Mouse (Mus musculus) stomach, embryonic 14.5 days (tissue): ENCODE results near the gene Spats1. TPM values are rescaled to one million over a fixed set of nuclear protein-coding genes. Genes with fewer than 3 reads are reported as not detected.
"Not testable (repeated sequence)": the region's sequence is repeated elsewhere in the genome, so short reads cannot be mapped to it uniquely, and the experiment has no call there.

Source experiments
- ATAC-seq: fragments of 200-750 bp; cut with Nextera tagmentation; 2 replicates; pipeline ENCODE4 v1.8.0; 2017; ENCODE audit warnings: low read depth, moderate TSS enrichment; ENCODE audit not compliant: insufficient number of reproducible peaks, insufficient read depth, low FRiP score
- H3K27ac ChIP-seq: fragments of 300-500 bp; sonication (generic); 2 replicates; pipeline ENCODE4 v1.5.1; 2014; ENCODE audit warnings: mild to moderate bottlenecking, low read length, moderate library complexity, mixed read lengths
- H3K27me3 ChIP-seq: fragments of 300-500 bp; sonication (generic); 2 replicates; pipeline ENCODE4 v1.6.1; 2014; ENCODE audit warnings: low read length, control low read depth, mixed read lengths; ENCODE audit not compliant: control insufficient read depth, insufficient read depth
- H3K36me3 ChIP-seq: fragments of 300-500 bp; sonication (generic); 2 replicates; pipeline ENCODE4 v1.6.1; 2014; ENCODE audit warnings: mild to moderate bottlenecking, control low read depth, low read length, moderate library complexity, mixed read lengths; ENCODE audit not compliant: control insufficient read depth, insufficient read depth
- H3K4me1 ChIP-seq: fragments of 300-500 bp; sonication (generic); 2 replicates; pipeline ENCODE4 v1.6.1; 2014; ENCODE audit warnings: low read length, control low read depth, mixed read lengths; ENCODE audit not compliant: control insufficient read depth, insufficient read depth
- H3K4me2 ChIP-seq: fragments of 300-500 bp; sonication (generic); replicated peaks from 2 replicates; pipeline ENCODE4 v1.6.1; 2014; ENCODE audit warnings: low read depth, low read length, control low read depth
- H3K4me3 ChIP-seq: fragments of 300-500 bp; sonication (generic); 2 replicates; pipeline ENCODE4 v1.5.1; 2014; ENCODE audit warnings: low read depth, low read length, control low read depth
- H3K9ac ChIP-seq: fragments of 300-500 bp; sonication (generic); replicated peaks from 2 replicates; pipeline ENCODE4 v1.6.1; 2014; ENCODE audit warnings: low read depth, mild to moderate bottlenecking, control low read depth, low read length, moderate library complexity, mixed read lengths
- H3K9me3 ChIP-seq: fragments of 300-500 bp; sonication (generic); 2 replicates; pipeline ENCODE4 v1.6.1; 2016; ENCODE audit warnings: low read depth, low read length, control low read depth; ENCODE audit not compliant: control insufficient read depth
- WGBS: fragments of 180-500 bp; shearing (Covaris S2); extraction: QIAGEN DNeasy Blood & Tissue Kit; methylation state at CpG from one replicate; pipeline ENCODE4 v1.1.7; 2014; 5-methylcytosine and 5-hydroxymethylcytosine counted together
- polyA plus RNA-seq: library from polyadenylated mRNA; unstranded; fragments of >200 nt; fragmentation: Nextera tagmentation; extraction: Ambion mirVana; gene quantifications from 2 replicates; pipeline ENCODE4 v1.2.1, GENCODE M21; 2014

The Spats1 gene
- polyA plus RNA-seq, 1 experiment from 2014 or later = 0.59 TPM

GRCm38 (mm10) chr17:45462506-45462905 is 12.7 kb downstream of the Spats1 start:
- no peak for ATAC-seq
- 93% methylated on average over 4 of the region's 4 CpGs for WGBS

GRCm38 (mm10) chr17:45459062-45459461 is 16.2 kb downstream of the Spats1 start:
- Histone ChIP-seq H3K36me3 (no peaks in the 10 kb centered on the region), H3K27ac (no peak overlapping the region), H3K9ac (no peak overlapping the region), H3K27me3 (no peaks in the 10 kb centered on the region), H3K9me3 (no peaks in the 10 kb centered on the region), H3K4me2 (no peak overlapping the region), H3K4me1 (no peaks in the 10 kb centered on the region), H3K4me3 (no peak overlapping the region)
- 87% methylated on average over 7 of the region's 8 CpGs for WGBS
- ATAC-seq = no peak

More at GRCm38 (mm10) chr17:45462506-45462905, 12.7 kb downstream of the Spats1 start:
- no peaks in the 10 kb centered on the region for H3K27me3 ChIP-seq
- H3K4me2 ChIP-seq = no peak overlapping the region
- no peaks in the 10 kb centered on the region for H3K9me3 ChIP-seq
- no peak overlapping the region for H3K9ac ChIP-seq
- no peak overlapping the region for H3K27ac ChIP-seq
- H3K4me1 ChIP-seq = no peaks in the 10 kb centered on the region
- H3K4me3 ChIP-seq = no peak overlapping the region
- H3K36me3 ChIP-seq = no peaks in the 10 kb centered on the region

- Histone ChIP-seq H3K4me3 (no peak overlapping the region), H3K4me1 (no peaks in the 10 kb centered on the region), H3K9ac (no peak overlapping the region), H3K36me3 (no peaks in the 10 kb centered on the region), H3K27me3 (no peaks in the 10 kb centered on the region), H3K9me3 (no peaks in the 10 kb centered on the region), H3K27ac (no peak overlapping the region), H3K4me2 (no peak overlapping the region)
- 76% methylated on average over 4 of the region's 4 CpGs for WGBS
- no peak for ATAC-seq
Measured at GRCm38 (mm10) chr17:45458516-45458915, 16.7 kb downstream of the Spats1 start.

DNA sequence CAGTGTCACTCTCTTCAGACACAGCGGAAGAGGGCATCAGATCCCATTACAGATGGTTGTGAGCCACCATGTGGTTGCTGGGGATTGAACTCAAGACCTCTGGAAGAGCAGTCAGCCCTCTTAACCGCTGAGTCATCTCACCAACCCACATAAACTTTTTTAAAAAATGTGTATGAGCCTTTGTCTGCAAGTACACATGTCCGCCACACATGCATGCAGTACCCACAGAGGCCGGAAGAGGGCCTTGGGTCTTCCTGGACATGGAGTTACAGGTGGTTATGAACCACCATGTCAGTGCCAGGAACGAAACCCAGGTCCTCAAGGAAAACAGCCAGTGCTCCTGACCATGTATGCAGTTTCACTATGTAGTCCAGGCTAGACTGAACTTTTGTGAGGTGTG is 17.7 kb downstream of the Spats1 start:
- H3K27me3 ChIP-seq = no peaks in the 10 kb centered on the region
- ATAC-seq = no peak
- H3K27ac ChIP-seq = no peak overlapping the region
- no peaks in the 10 kb centered on the region for H3K36me3 ChIP-seq
- no peak overlapping the region for H3K4me2 ChIP-seq
- 85% methylated on average over 5 of the region's 5 CpGs for WGBS
- no peaks in the 10 kb centered on the region for H3K4me1 ChIP-seq
- no peak overlapping the region for H3K9ac ChIP-seq
- H3K9me3 ChIP-seq = no peaks in the 10 kb centered on the region
- no peak overlapping the region for H3K4me3 ChIP-seq

- Histone ChIP-seq H3K9me3 (no peaks in the 10 kb centered on the region), H3K4me2 (no peak overlapping the region), H3K27ac (no peak overlapping the region), H3K4me3 (no peak overlapping the region), H3K27me3 (no peaks in the 10 kb centered on the region), H3K9ac (no peak overlapping the region), H3K36me3 (no peaks in the 10 kb centered on the region), H3K4me1 (no peaks in the 10 kb centered on the region)
- 63% methylated on average over 13 of the region's 13 CpGs for WGBS
- ATAC-seq = no peak
Measured at GRCm38 (mm10) chr17:45456260-45457152, 18.7 kb downstream of the Spats1 start.

- ATAC-seq, H3K9me3 ChIP-seq, H3K9ac ChIP-seq, H3K27ac ChIP-seq, H3K4me1 ChIP-seq, H3K36me3 ChIP-seq, H3K27me3 ChIP-seq, H3K4me2 ChIP-seq, H3K4me3 ChIP-seq: not testable (repeated sequence)
- 87% methylated on average over 8 of the region's 9 CpGs for WGBS
Measured at GRCm38 (mm10) chr17:45455783-45456182, 19.4 kb downstream of the Spats1 start.

DNA sequence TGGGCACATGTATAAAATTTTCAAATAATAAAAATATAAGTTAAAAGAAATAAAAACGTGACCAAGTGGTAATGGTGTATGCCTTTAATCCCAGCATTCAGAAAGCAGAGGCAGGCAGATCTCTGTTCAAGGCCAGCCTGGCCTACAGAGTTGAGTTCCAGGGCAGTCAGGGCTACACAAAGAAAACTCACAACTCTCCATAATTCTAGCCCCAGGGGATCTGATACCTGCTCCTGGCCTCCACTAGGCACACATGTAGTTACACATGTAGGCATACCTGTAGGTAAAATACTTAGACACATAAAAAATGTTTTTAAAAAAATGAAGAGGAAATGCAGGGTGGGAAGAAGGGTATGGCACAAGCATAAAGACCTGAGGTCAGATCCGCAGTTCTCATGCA is 20.4 kb downstream of the Spats1 start:
- no peaks in the 10 kb centered on the region for H3K36me3 ChIP-seq
- H3K9ac ChIP-seq = no peak overlapping the region
- no peak overlapping the region for H3K4me2 ChIP-seq
- H3K27ac ChIP-seq = no peak overlapping the region
- no peak for ATAC-seq
- WGBS = 91% methylated on average over 2 of the region's 2 CpGs
- no peaks in the 10 kb centered on the region for H3K27me3 ChIP-seq
- H3K4me3 ChIP-seq = no peak overlapping the region
- H3K9me3 ChIP-seq = no peaks in the 10 kb centered on the region
- H3K4me1 ChIP-seq = no peaks in the 10 kb centered on the region

GRCm38 (mm10) chr17:45452271-45452670 is 22.9 kb downstream of the Spats1 start:
- no peak for ATAC-seq

DNA sequence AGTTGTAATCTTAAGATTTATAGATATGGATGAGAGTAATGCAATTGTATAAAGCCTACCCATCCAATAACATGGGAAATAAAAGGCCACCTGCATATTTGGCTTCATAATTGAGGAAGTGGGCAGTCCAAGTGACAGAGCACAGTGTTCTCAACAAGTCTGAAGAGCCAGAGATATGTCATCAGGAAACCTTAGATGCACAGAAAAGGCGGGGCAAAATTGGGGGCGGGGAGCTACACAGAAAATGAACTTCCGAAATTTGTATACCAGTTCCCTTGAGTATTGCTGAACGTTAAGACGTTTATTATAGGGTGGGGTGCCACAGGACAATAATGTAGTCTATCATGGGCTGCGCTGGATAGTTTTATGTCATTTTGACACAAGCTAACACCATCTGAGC is 25.1 kb downstream of the Spats1 start:
- whole genome bisulfite sequencing = 90% methylated on average over 6 of the region's 6 CpGs
- Histone ChIP-seq H3K36me3 (no peaks in the 10 kb centered on the region), H3K27ac (no peak overlapping the region), H3K9me3 (no peaks in the 10 kb centered on the region), H3K4me3 (no peak overlapping the region), H3K4me1 (no peaks in the 10 kb centered on the region), H3K27me3 (no peaks in the 10 kb centered on the region), H3K9ac (no peak overlapping the region), H3K4me2 (no peak overlapping the region)
- ATAC-seq = no peak

More at GRCm38 (mm10) chr17:45452271-45452670, 22.9 kb downstream of the Spats1 start:
- H3K4me1 ChIP-seq = no peaks in the 10 kb centered on the region
- 100% methylated on average over 1 of the region's 1 CpGs for WGBS
- H3K36me3 ChIP-seq = no peaks in the 10 kb centered on the region
- no peak overlapping the region for H3K4me3 ChIP-seq
- H3K9me3 ChIP-seq = no peaks in the 10 kb centered on the region
- no peak overlapping the region for H3K27ac ChIP-seq
- H3K4me2 ChIP-seq = no peak overlapping the region
- H3K9ac ChIP-seq = no peak overlapping the region
- H3K27me3 ChIP-seq = no peaks in the 10 kb centered on the region
